Mouse (Mus musculus) stomach, embryonic 14.5 days (tissue): Measurements from ENCODE around the gene Gpbp1l1. TPM values are rescaled to one million over a fixed set of nuclear protein-coding genes. Genes with fewer than 3 reads are reported as not detected.

Experiments used
- ATAC-seq: fragments of 200-750 bp; cut with Nextera tagmentation; 2 replicates; pipeline ENCODE4 v1.8.0; 2017; ENCODE audit warnings: low read depth, moderate TSS enrichment; ENCODE audit not compliant: insufficient number of reproducible peaks, insufficient read depth, low FRiP score
- H3K27ac ChIP-seq: fragments of 300-500 bp; sonication (generic); 2 replicates; pipeline ENCODE4 v1.5.1; 2014; ENCODE audit warnings: mild to moderate bottlenecking, low read length, moderate library complexity, mixed read lengths
- H3K27me3 ChIP-seq: fragments of 300-500 bp; sonication (generic); 2 replicates; pipeline ENCODE4 v1.6.1; 2014; ENCODE audit warnings: low read length, control low read depth, mixed read lengths; ENCODE audit not compliant: control insufficient read depth, insufficient read depth
- H3K36me3 ChIP-seq: fragments of 300-500 bp; sonication (generic); 2 replicates; pipeline ENCODE4 v1.6.1; 2014; ENCODE audit warnings: mild to moderate bottlenecking, control low read depth, low read length, moderate library complexity, mixed read lengths; ENCODE audit not compliant: control insufficient read depth, insufficient read depth
- H3K4me1 ChIP-seq: fragments of 300-500 bp; sonication (generic); 2 replicates; pipeline ENCODE4 v1.6.1; 2014; ENCODE audit warnings: low read length, control low read depth, mixed read lengths; ENCODE audit not compliant: control insufficient read depth, insufficient read depth
- H3K4me2 ChIP-seq: fragments of 300-500 bp; sonication (generic); replicated peaks from 2 replicates; pipeline ENCODE4 v1.6.1; 2014; ENCODE audit warnings: low read depth, low read length, control low read depth
- H3K4me3 ChIP-seq: fragments of 300-500 bp; sonication (generic); 2 replicates; pipeline ENCODE4 v1.5.1; 2014; ENCODE audit warnings: low read depth, low read length, control low read depth
- H3K9ac ChIP-seq: fragments of 300-500 bp; sonication (generic); replicated peaks from 2 replicates; pipeline ENCODE4 v1.6.1; 2014; ENCODE audit warnings: low read depth, mild to moderate bottlenecking, control low read depth, low read length, moderate library complexity, mixed read lengths
- H3K9me3 ChIP-seq: fragments of 300-500 bp; sonication (generic); 2 replicates; pipeline ENCODE4 v1.6.1; 2016; ENCODE audit warnings: low read depth, low read length, control low read depth; ENCODE audit not compliant: control insufficient read depth
- WGBS: fragments of 180-500 bp; shearing (Covaris S2); extraction: QIAGEN DNeasy Blood & Tissue Kit; methylation state at CpG from one replicate; pipeline ENCODE4 v1.1.7; 2014; 5-methylcytosine and 5-hydroxymethylcytosine counted together
- polyA plus RNA-seq: library from polyadenylated mRNA; unstranded; fragments of >200 nt; fragmentation: Nextera tagmentation; extraction: Ambion mirVana; gene quantifications from 2 replicates; pipeline ENCODE4 v1.2.1, GENCODE M21; 2014

The Gpbp1l1 gene
- polyA plus RNA-seq, 1 experiment from 2014 or later, result 52.2 TPM

- Histone ChIP-seq H3K4me3 (peak overlapping the region; percentile 85), H3K27me3 (no peaks in the 10 kb centered on the region), H3K9ac (peak overlapping the region; percentile 82), H3K4me1 (peaks cover 13% of the 10 kb centered on the region; the same call in 1 of the 2 replicates), H3K27ac (peak overlapping the region; percentile 95; the same call in 1 of the 2 replicates), H3K4me2 (peak overlapping the region; percentile 75), H3K9me3 (no peaks in the 10 kb centered on the region), H3K36me3 (peaks cover 5% of the 10 kb centered on the region; the same call in 1 of the 2 replicates)
- 3% methylated on average over 15 of the region's 15 CpGs for WGBS
- ATAC-seq, result no peak
These were observed 859 bp downstream of the Gpbp1l1 start for GRCm38 (mm10) chr4:116558151-116558882.

GRCm38 (mm10) chr4:116595793-116596192 lies 38.3 kb downstream of the Gpbp1l1 start:
- no peak for ATAC-seq
- H3K9me3 ChIP-seq, result no peaks in the 10 kb centered on the region
- no peak overlapping the region for H3K4me3 ChIP-seq
- WGBS, result 75% methylated on average over 8 of the region's 8 CpGs
- peaks cover 18% of the 10 kb centered on the region for H3K4me1 ChIP-seq
- no peak overlapping the region for H3K27ac ChIP-seq
- H3K4me2 ChIP-seq, result no peak overlapping the region
- no peak overlapping the region for H3K9ac ChIP-seq
- peaks cover 24% of the 10 kb centered on the region for H3K36me3 ChIP-seq
- H3K27me3 ChIP-seq, result no peaks in the 10 kb centered on the region

GRCm38 (mm10) chr4:116596379-116596778 lies 38.9 kb downstream of the Gpbp1l1 start, which contains the start of gene Ccdc17:
Ccdc17 (plus strand) TSS chr4:116596654.
- H3K4me1 ChIP-seq, result peaks cover 18% of the 10 kb centered on the region
- peaks cover 24% of the 10 kb centered on the region for H3K36me3 ChIP-seq
- no peaks in the 10 kb centered on the region for H3K9me3 ChIP-seq
- H3K4me2 ChIP-seq, result peak within 1 kb of the TSS; percentile 99
- H3K27me3 ChIP-seq, result no peaks in the 10 kb centered on the region
- 20% methylated on average over 5 of the region's 5 CpGs for WGBS
- H3K9ac ChIP-seq, result peak within 1 kb of the TSS; percentile 47
- peak within 1 kb of the TSS; percentile 66 for H3K4me3 ChIP-seq
- H3K27ac ChIP-seq, result peak within 1 kb of the TSS; percentile 75; the same call in 1 of the 2 replicates
- no peak for ATAC-seq

GRCm38 (mm10) chr4:116596978-116597881 lies 39.8 kb downstream of the Gpbp1l1 start:
- H3K27ac ChIP-seq, result peak overlapping the region; percentile 75; the same call in 1 of the 2 replicates
- under 1% methylated on average over 50 of the region's 50 CpGs for WGBS
- ATAC-seq, result peak; percentile 96
- H3K36me3 ChIP-seq, result peaks cover 26% of the 10 kb centered on the region
- peaks cover 18% of the 10 kb centered on the region for H3K4me1 ChIP-seq
- peak overlapping the region; percentile 47 for H3K9ac ChIP-seq
- H3K4me2 ChIP-seq, result peak overlapping the region; percentile 99
- H3K27me3 ChIP-seq, result no peaks in the 10 kb centered on the region
- no peaks in the 10 kb centered on the region for H3K9me3 ChIP-seq
- H3K4me3 ChIP-seq, result peak overlapping the region; percentile 66

GRCm38 (mm10) chr4:116612621-116613020 lies 55.2 kb downstream of the Gpbp1l1 start:
- 97% methylated on average over 2 of the region's 2 CpGs for WGBS
- H3K4me1 ChIP-seq, result no peaks in the 10 kb centered on the region
- H3K9ac ChIP-seq, result no peak overlapping the region
- H3K27me3 ChIP-seq, result no peaks in the 10 kb centered on the region
- no peaks in the 10 kb centered on the region for H3K9me3 ChIP-seq
- peaks cover 71% of the 10 kb centered on the region for H3K36me3 ChIP-seq
- H3K27ac ChIP-seq, result no peak overlapping the region
- no peak overlapping the region for H3K4me3 ChIP-seq
- no peak overlapping the region for H3K4me2 ChIP-seq
- ATAC-seq, result no peak

- ATAC-seq, result no peak
- peaks cover 63% of the 10 kb centered on the region for H3K36me3 ChIP-seq
- 98% methylated on average over 2 of the region's 2 CpGs for WGBS
- H3K9me3 ChIP-seq, result no peaks in the 10 kb centered on the region
- H3K4me1 ChIP-seq, result no peaks in the 10 kb centered on the region
- H3K27me3 ChIP-seq, result no peaks in the 10 kb centered on the region
- no peak overlapping the region for H3K4me3 ChIP-seq
- no peak overlapping the region for H3K4me2 ChIP-seq
- H3K9ac ChIP-seq, result no peak overlapping the region
- no peak overlapping the region for H3K27ac ChIP-seq
These were observed 57.8 kb downstream of the Gpbp1l1 start for GRCm38 (mm10) chr4:116615237-116615636.

GRCm38 (mm10) chr4:116624831-116625230 lies 67.4 kb downstream of the Gpbp1l1 start:
- no peaks in the 10 kb centered on the region for H3K9me3 ChIP-seq
- H3K4me2 ChIP-seq, result no peak overlapping the region
- H3K27me3 ChIP-seq, result no peaks in the 10 kb centered on the region
- H3K9ac ChIP-seq, result no peak overlapping the region
- peaks cover 12% of the 10 kb centered on the region for H3K4me1 ChIP-seq
- ATAC-seq, result no peak
- peaks cover 22% of the 10 kb centered on the region for H3K36me3 ChIP-seq
- H3K4me3 ChIP-seq, result no peak overlapping the region
- no peak overlapping the region for H3K27ac ChIP-seq
- 94% methylated on average over 4 of the region's 4 CpGs for WGBS

- H3K4me1 ChIP-seq, result peaks cover 12% of the 10 kb centered on the region
- under 1% methylated on average over 49 of the region's 53 CpGs for WGBS
- peak overlapping the region; percentile 98 for H3K27ac ChIP-seq
- peak overlapping the region; percentile 93 for H3K9ac ChIP-seq
- H3K36me3 ChIP-seq, result peaks cover 7% of the 10 kb centered on the region
- no peaks in the 10 kb centered on the region for H3K27me3 ChIP-seq
- no peaks in the 10 kb centered on the region for H3K9me3 ChIP-seq
- ATAC-seq, result peak; percentile 86
- H3K4me2 ChIP-seq, result peak overlapping the region; percentile 67
- H3K4me3 ChIP-seq, result peak overlapping the region; percentile 100
These were observed 69.3 kb downstream of the Gpbp1l1 start for GRCm38 (mm10) chr4:116626658-116627358.
